Mouse (Mus musculus) liver, embryonic 14.5 days (tissue): Measurements from ENCODE around the gene Ndufaf1. TPM values are rescaled to one million over a fixed set of nuclear protein-coding genes. Genes with fewer than 3 reads are reported as not detected.
"Not testable (repeated sequence)": the region's sequence is repeated elsewhere in the genome, so short reads cannot be mapped to it uniquely, and the experiment has no call there.

Source experiments
- ATAC-seq: fragments of 200-750 bp; cut with Nextera tagmentation; 2 replicates; pipeline ENCODE4 v1.8.0; 2017; ENCODE audit warnings: moderate number of reproducible peaks, mild to moderate bottlenecking, moderate library complexity; ENCODE audit not compliant: insufficient read depth
- DNase-seq, 3 experiments: peaks; one replicate each; pipeline ENCODE4 v3.0.0-alpha.2; 2012 to 2013; ENCODE audit warnings: low read depth in 3 of 3, low spot score in 3 of 3
- H3K27ac ChIP-seq: fragments of 300-500 bp; sonication (generic); 2 replicates; pipeline ENCODE4 v1.5.1; 2014; ENCODE audit warnings: moderate library complexity, mild to moderate bottlenecking, control low read depth, inconsistent platforms
- H3K27me3 ChIP-seq: fragments of 300-500 bp; sonication (generic); 2 replicates; pipeline ENCODE4 v1.6.1; 2014; ENCODE audit warnings: mild to moderate bottlenecking, low read length, moderate library complexity; ENCODE audit not compliant: control insufficient read depth, insufficient read depth
- H3K36me3 ChIP-seq: fragments of 300-500 bp; sonication (generic); replicated peaks from 2 replicates; pipeline ENCODE4 v1.6.1; 2014; ENCODE audit warnings: low read depth; ENCODE audit not compliant: control insufficient read depth, insufficient read depth
- H3K4me1 ChIP-seq, 2 experiments: fragments of 200-500 bp in 1 of 2; fragments of 300-500 bp in 1 of 2; sonication (generic) in 1 of 2; replicated peaks; 2 replicates each; pipeline ENCODE4 v1.6.1; 2012 to 2014; ENCODE audit warnings: antibody characterized with exemption in 1 of 2, inconsistent platforms in 1 of 2, low read length in 1 of 2; ENCODE audit not compliant: control insufficient read depth in 2 of 2, insufficient read depth in 2 of 2
- H3K4me2 ChIP-seq: fragments of 300-500 bp; sonication (generic); 2 replicates; pipeline ENCODE4 v1.6.1; 2014; ENCODE audit warnings: low read depth, mild to moderate bottlenecking, control low read depth, moderate library complexity
- H3K4me3 ChIP-seq, 2 experiments: fragments of 200-500 bp in 1 of 2; fragments of 300-500 bp in 1 of 2; sonication (generic) in 1 of 2; 2 replicates each; pipeline ENCODE4 v1.5.1; 2012 to 2014; ENCODE audit warnings: low read depth in 2 of 2, low read length in 2 of 2, mild to moderate bottlenecking in 2 of 2, control low read depth in 1 of 2, inconsistent platforms in 1 of 2, moderate library complexity in 1 of 2; ENCODE audit not compliant: insufficient read depth in 1 of 2
- H3K9ac ChIP-seq: fragments of 300-500 bp; sonication (generic); replicated peaks from 2 replicates; pipeline ENCODE4 v1.6.1; 2014; ENCODE audit warnings: mild to moderate bottlenecking, control low read depth, moderate library complexity
- H3K9me3 ChIP-seq: fragments of 300-500 bp; sonication (generic); 2 replicates; pipeline ENCODE4 v1.6.1; 2016; ENCODE audit warnings: low read length, mixed read lengths; ENCODE audit not compliant: control insufficient read depth
- CTCF ChIP-seq: IDR thresholded peaks from 2 replicates; pipeline ENCODE4 v1.5.1; 2016; ENCODE audit warnings: antibody characterized with exemption, low read depth, control low read depth
- EP300 ChIP-seq: IDR thresholded peaks from 2 replicates; pipeline ENCODE4 v1.6.1; 2016; ENCODE audit warnings: antibody characterized with exemption, low read depth
- WGBS: fragments of 180-500 bp; shearing (Covaris S2); extraction: QIAGEN DNeasy Blood & Tissue Kit; methylation state at CpG from one replicate; pipeline ENCODE4 v1.1.7; 2014; ENCODE audit not compliant: insufficient replicate concordance; 5-methylcytosine and 5-hydroxymethylcytosine counted together
- polyA plus RNA-seq, 2 experiments: library from polyadenylated mRNA; depleted of rRNA in 1 of 2; stranded (reverse) in 1 of 2; unstranded in 1 of 2; fragments of >200 nt; fragmentation: Nextera tagmentation in 1 of 2; extraction: Ambion mirVana in 1 of 2; gene quantifications; 2 replicates each; pipeline versions ENCODE4 v1.2.1 to v1.2.3; 2012 to 2014

Ndufaf1 gene
- polyA plus RNA-seq, 2 experiments, result 11.7 to 28.5 TPM

GRCm38 (mm10) chr2:119675831-119676230, 13.2 kb upstream of the Ndufaf1 start:
- DNase-seq (no peak), ATAC-seq (no peak)
- Histone ChIP-seq H3K27me3 (no peaks in the 10 kb centered on the region; the same call in 1 of the 2 replicates), H3K9ac (peak overlapping the region; percentile 96), H3K9me3 (no peaks in the 10 kb centered on the region), H3K4me3 (peak overlapping the region; percentile 93 to 99), H3K4me1 (peaks cover 3 to 7% of the 10 kb centered on the region in 2 experiments; a peak in 3 of 4 replicates), H3K36me3 (no peaks in the 10 kb centered on the region), H3K27ac (peak overlapping the region; percentile 30), H3K4me2 (peak overlapping the region; percentile 92)
- 2% methylated on average over 5 of the region's 5 CpGs for WGBS
- TF ChIP-seq EP300, result no peak
- no peak for TF ChIP-seq CTCF

GRCm38 (mm10) chr2:119675215-119675784, 12.7 kb upstream of the Ndufaf1 start:
- Histone ChIP-seq H3K27me3 (no peaks in the 10 kb centered on the region; the same call in 1 of the 2 replicates), H3K36me3 (no peaks in the 10 kb centered on the region), H3K4me1 (peaks cover 3 to 7% of the 10 kb centered on the region in 2 experiments; a peak in 3 of 4 replicates), H3K4me3 (peak overlapping the region; percentile 93 to 99), H3K9ac (peak overlapping the region; percentile 96), H3K9me3 (no peaks in the 10 kb centered on the region), H3K27ac (peak overlapping the region; percentile 76), H3K4me2 (peak overlapping the region; percentile 92)
- no peak for TF ChIP-seq CTCF
- TF ChIP-seq EP300, result no peak
- DNase-seq, result peak; percentile 40 to 41 (median 41)
- peak; percentile 79 for ATAC-seq
- WGBS, result under 1% methylated on average over 38 of the region's 39 CpGs

GRCm38 (mm10) chr2:119674525-119675214, 12.0 kb upstream of the Ndufaf1 start, which contains the start of gene Rtf1:
Gene Rtf1 (plus strand): TSS chr2:119675068.
- peak within 1 kb of the TSS; percentile 92 for H3K4me2 ChIP-seq
- H3K9me3 ChIP-seq, result no peaks in the 10 kb centered on the region
- peak within 1 kb of the TSS; percentile 98 to 99 for H3K4me3 ChIP-seq
- under 1% methylated on average over 53 of the region's 58 CpGs for WGBS
- H3K9ac ChIP-seq, result peak within 1 kb of the TSS; percentile 96
- DNase-seq (peak; percentile 72 to 75 (median 75)), ATAC-seq (peak; percentile 91)
- H3K36me3 ChIP-seq, result no peaks in the 10 kb centered on the region
- H3K4me1 ChIP-seq, result peaks cover 3 to 7% of the 10 kb centered on the region in 2 experiments; a peak in 3 of 4 replicates
- no peak for TF ChIP-seq CTCF
- no peak for TF ChIP-seq EP300
- H3K27me3 ChIP-seq, result no peaks in the 10 kb centered on the region; the same call in 1 of the 2 replicates
- H3K27ac ChIP-seq, result peak within 1 kb of the TSS; percentile 81

- DNase-seq, result peak in 1 of 3 experiments; percentile 42
- no peak for ATAC-seq
- no peak overlapping the region for H3K9ac ChIP-seq
- peak; percentile 86 for TF ChIP-seq CTCF
- TF ChIP-seq EP300, result no peak
- H3K36me3 ChIP-seq, result no peaks in the 10 kb centered on the region
- H3K27me3 ChIP-seq, result no peaks in the 10 kb centered on the region; the same call in 1 of the 2 replicates
- no peak overlapping the region for H3K4me2 ChIP-seq
- no peak overlapping the region for H3K27ac ChIP-seq
- no peaks in the 10 kb centered on the region for H3K9me3 ChIP-seq
- 25% methylated on average over 7 of the region's 7 CpGs for WGBS
- no peak overlapping the region for H3K4me3 ChIP-seq
- peaks cover 0 to 6% of the 10 kb centered on the region in 2 experiments; a peak in 3 of 4 replicates for H3K4me1 ChIP-seq
Observed at GRCm38 (mm10) chr2:119669010-119669409, 6.4 kb upstream of the Ndufaf1 start.

GRCm38 (mm10) chr2:119665744-119666143, 3.1 kb upstream of the Ndufaf1 start:
- ATAC-seq, H3K4me3 ChIP-seq, H3K27me3 ChIP-seq, H3K9ac ChIP-seq, H3K9me3 ChIP-seq, DNase-seq, H3K36me3 ChIP-seq, H3K27ac ChIP-seq, H3K4me2 ChIP-seq: not testable (repeated sequence)
- TF ChIP-seq CTCF, result peak; percentile 61
- WGBS, result 74% methylated on average over 19 of the region's 23 CpGs
- H3K4me1 ChIP-seq, result peaks cover 7 to 13% of the 10 kb centered on the region in 2 experiments; a peak in 3 of 4 replicates
